Mouse (Mus musculus) neural tube, embryonic 13.5 days (tissue): ENCODE results near the gene Sim2. TPM values are rescaled to one million over a fixed set of nuclear protein-coding genes. Genes with fewer than 3 reads are reported as not detected.
A peak's percentile ranks its signal among the peaks of the same experiment; 100 is the strongest.

ENCODE experiments used
- ATAC-seq: fragments of 200-750 bp; cut with Nextera tagmentation; 2 replicates; pipeline ENCODE4 v1.8.0; 2017; ENCODE audit warnings: low read depth, mild to moderate bottlenecking, moderate TSS enrichment, moderate library complexity
- H3K27ac ChIP-seq: fragments of 300-500 bp; sonication (generic); replicated peaks from 2 replicates; pipeline ENCODE4 v1.5.1; 2015; ENCODE audit warnings: moderate library complexity, mild to moderate bottlenecking, inconsistent platforms
- H3K27me3 ChIP-seq: fragments of 300-500 bp; sonication (generic); 2 replicates; pipeline ENCODE4 v1.6.1; 2015; ENCODE audit warnings: mild to moderate bottlenecking, inconsistent platforms
- H3K36me3 ChIP-seq: fragments of 300-500 bp; sonication (generic); 2 replicates; pipeline ENCODE4 v1.6.1; 2015; ENCODE audit warnings: mild to moderate bottlenecking, inconsistent platforms
- H3K4me1 ChIP-seq: fragments of 300-500 bp; sonication (generic); replicated peaks from 2 replicates; pipeline ENCODE4 v1.6.1; 2015; ENCODE audit warnings: inconsistent platforms
- H3K4me2 ChIP-seq: fragments of 300-500 bp; sonication (generic); 2 replicates; pipeline ENCODE4 v1.6.1; 2015; ENCODE audit warnings: inconsistent platforms, mild to moderate bottlenecking, moderate library complexity
- H3K4me3 ChIP-seq: fragments of 300-500 bp; sonication (generic); 2 replicates; pipeline ENCODE4 v1.5.1; 2015; ENCODE audit warnings: mild to moderate bottlenecking, inconsistent platforms
- H3K9ac ChIP-seq: fragments of 300-500 bp; sonication (generic); 2 replicates; pipeline ENCODE4 v1.6.1; 2015; ENCODE audit warnings: moderate library complexity, mild to moderate bottlenecking, inconsistent platforms
- H3K9me3 ChIP-seq: fragments of 300-500 bp; sonication (generic); 2 replicates; pipeline ENCODE4 v1.6.1; 2016; ENCODE audit warnings: inconsistent platforms
- WGBS: fragments of 180-500 bp; shearing (Covaris S2); methylation state at CpG from one replicate; pipeline ENCODE4 v1.1.7; 2015; 5-methylcytosine and 5-hydroxymethylcytosine counted together
- polyA plus RNA-seq: library from polyadenylated mRNA; unstranded; fragments of >200 nt; fragmentation: Nextera tagmentation; extraction: Ambion mirVana; gene quantifications from 2 replicates; pipeline ENCODE4 v1.2.1, GENCODE M21; 2015

Sim2 gene
- polyA plus RNA-seq, 1 experiment from 2014 or later = 0.28 TPM

- H3K4me1 ChIP-seq = peaks cover 15% of the 10 kb centered on the region
- H3K9ac ChIP-seq = no peak overlapping the region
- WGBS = 3% methylated on average over 14 of the region's 14 CpGs
- H3K9me3 ChIP-seq = no peaks in the 10 kb centered on the region
- H3K4me3 ChIP-seq = no peak overlapping the region
- ATAC-seq = no peak
- H3K4me2 ChIP-seq = no peak overlapping the region
- no peak overlapping the region for H3K27ac ChIP-seq
- H3K27me3 ChIP-seq = peaks cover 99% of the 10 kb centered on the region
- H3K36me3 ChIP-seq = no peaks in the 10 kb centered on the region
These were observed 4.3 kb downstream of the Sim2 start for GRCm38 (mm10) chr16:94088819-94089692.

GRCm38 (mm10) chr16:94092511-94093150, 7.9 kb downstream of the Sim2 start:
- 0 out of 2 replicates have a peak, but pooled peaks cover 2% of the 10 kb centered on the region for H3K4me1 ChIP-seq
- H3K36me3 ChIP-seq = no peaks in the 10 kb centered on the region
- no peak for ATAC-seq
- H3K9me3 ChIP-seq = no peaks in the 10 kb centered on the region
- H3K27me3 ChIP-seq = peaks cover 95% of the 10 kb centered on the region
- H3K27ac ChIP-seq = no peak overlapping the region
- WGBS = under 1% methylated on average over 12 of the region's 12 CpGs
- no peak overlapping the region for H3K9ac ChIP-seq
- H3K4me2 ChIP-seq = no peak overlapping the region
- H3K4me3 ChIP-seq = no peak overlapping the region

GRCm38 (mm10) chr16:94093151-94093863, 8.6 kb downstream of the Sim2 start:
- Histone ChIP-seq H3K9ac (no peak overlapping the region), H3K4me2 (no peak overlapping the region), H3K36me3 (no peaks in the 10 kb centered on the region), H3K27me3 (peaks cover 95% of the 10 kb centered on the region), H3K4me1 (0 out of 2 replicates have a peak, but pooled peaks cover 2% of the 10 kb centered on the region), H3K9me3 (no peaks in the 10 kb centered on the region), H3K27ac (no peak overlapping the region), H3K4me3 (no peak overlapping the region)
- WGBS = 1% methylated on average over 24 of the region's 24 CpGs
- no peak for ATAC-seq

- ATAC-seq = no peak
- Histone ChIP-seq H3K9ac (no peak overlapping the region), H3K27me3 (peaks cover 95% of the 10 kb centered on the region), H3K27ac (no peak overlapping the region), H3K4me3 (no peak overlapping the region), H3K4me1 (0 out of 2 replicates have a peak, but pooled peaks cover 2% of the 10 kb centered on the region), H3K9me3 (no peaks in the 10 kb centered on the region), H3K36me3 (no peaks in the 10 kb centered on the region), H3K4me2 (no peak overlapping the region)
- WGBS = under 1% methylated on average over 48 of the region's 48 CpGs
These were observed 9.7 kb downstream of the Sim2 start for GRCm38 (mm10) chr16:94094251-94095108.

- Histone ChIP-seq H3K4me3 (no peak overlapping the region), H3K9me3 (no peaks in the 10 kb centered on the region), H3K27ac (no peak overlapping the region), H3K27me3 (peaks cover 95% of the 10 kb centered on the region), H3K36me3 (no peaks in the 10 kb centered on the region), H3K4me1 (0 out of 2 replicates have a peak, but pooled peaks cover 2% of the 10 kb centered on the region), H3K9ac (no peak overlapping the region), H3K4me2 (no peak overlapping the region)
- 1% methylated on average over 26 of the region's 26 CpGs for WGBS
- no peak for ATAC-seq
These were observed 10.5 kb downstream of the Sim2 start for GRCm38 (mm10) chr16:94095109-94095822.

- Histone ChIP-seq H3K4me2 (no peak overlapping the region), H3K9me3 (no peaks in the 10 kb centered on the region), H3K4me3 (no peak overlapping the region), H3K4me1 (0 out of 2 replicates have a peak, but pooled peaks cover 2% of the 10 kb centered on the region), H3K36me3 (no peaks in the 10 kb centered on the region), H3K27me3 (peaks cover 93% of the 10 kb centered on the region), H3K27ac (no peak overlapping the region), H3K9ac (no peak overlapping the region)
- ATAC-seq = no peak
- 2% methylated on average over 14 of the region's 14 CpGs for WGBS
These were observed 11.7 kb downstream of the Sim2 start for GRCm38 (mm10) chr16:94096479-94096878.

GRCm38 (mm10) chr16:94097724-94098455, 13.2 kb downstream of the Sim2 start:
- H3K27me3 ChIP-seq = peaks cover 93% of the 10 kb centered on the region
- 2% methylated on average over 12 of the region's 12 CpGs for WGBS

GRCm38 (mm10) chr16:94113160-94113559, 28.4 kb downstream of the Sim2 start:
- 85% methylated on average over 7 of the region's 7 CpGs for WGBS
- H3K4me2 ChIP-seq = no peak overlapping the region
- ATAC-seq = no peak
- peaks cover 40% of the 10 kb centered on the region for H3K27me3 ChIP-seq
- no peak overlapping the region for H3K4me3 ChIP-seq
- H3K4me1 ChIP-seq = no peaks in the 10 kb centered on the region
- no peaks in the 10 kb centered on the region for H3K36me3 ChIP-seq
- H3K9me3 ChIP-seq = no peaks in the 10 kb centered on the region
- no peak overlapping the region for H3K9ac ChIP-seq
- no peak overlapping the region for H3K27ac ChIP-seq

More at GRCm38 (mm10) chr16:94097724-94098455, 13.2 kb downstream of the Sim2 start:
- Histone ChIP-seq H3K4me3 (no peak overlapping the region), H3K27ac (no peak overlapping the region), H3K9ac (no peak overlapping the region), H3K4me2 (no peak overlapping the region), H3K36me3 (no peaks in the 10 kb centered on the region), H3K4me1 (0 out of 2 replicates have a peak, but pooled peaks cover 2% of the 10 kb centered on the region), H3K9me3 (no peaks in the 10 kb centered on the region)
- 0 out of 2 replicates have a peak, but pooled peaks have one; percentile 59 for ATAC-seq

- H3K4me3 ChIP-seq = no peak overlapping the region
- H3K9ac ChIP-seq = no peak overlapping the region
- WGBS = 75% methylated on average over 9 of the region's 9 CpGs
These were observed 30.0 kb downstream of the Sim2 start for GRCm38 (mm10) chr16:94114693-94115092.

GRCm38 (mm10) chr16:94117333-94117732, 32.6 kb downstream of the Sim2 start:
- 64% methylated on average over 6 of the region's 6 CpGs for WGBS
- H3K9ac ChIP-seq = no peak overlapping the region
- H3K36me3 ChIP-seq = no peaks in the 10 kb centered on the region
- peaks cover 58% of the 10 kb centered on the region for H3K27me3 ChIP-seq
- ATAC-seq = no peak
- no peak overlapping the region for H3K27ac ChIP-seq
- no peak overlapping the region for H3K4me3 ChIP-seq
- H3K4me1 ChIP-seq = no peaks in the 10 kb centered on the region
- H3K4me2 ChIP-seq = no peak overlapping the region
- no peaks in the 10 kb centered on the region for H3K9me3 ChIP-seq

More at GRCm38 (mm10) chr16:94114693-94115092, 30.0 kb downstream of the Sim2 start:
- Histone ChIP-seq H3K36me3 (no peaks in the 10 kb centered on the region), H3K27ac (no peak overlapping the region), H3K4me1 (no peaks in the 10 kb centered on the region), H3K4me2 (no peak overlapping the region), H3K27me3 (peaks cover 40% of the 10 kb centered on the region), H3K9me3 (no peaks in the 10 kb centered on the region)
- no peak for ATAC-seq
